Mouse (Mus musculus): ENCODE data around the gene Tardbp. TPM values are rescaled to one million over a fixed set of nuclear protein-coding genes. Genes with fewer than 3 reads are reported as not detected.
A peak's percentile ranks its signal among the peaks of the same experiment; 100 is the strongest.

Tardbp gene
- total and polyA plus RNA-seq, 2 experiments from 2014 or later = 121 to 205 TPM

GRCm38 (mm10) chr4:148639455-148639854 is 12.6 kb upstream of the Tardbp start:
- ATAC-seq (no peak), DNase-seq (ENCODE audit: low spot score) (no peak)
- Histone ChIP-seq H3K4me3 (ENCODE audit: low read length) (no peak overlapping the region), H3K4me1 (ENCODE audit: insufficient read depth, low read length) (no peaks in the 10 kb centered on the region), H3K9ac (replicated peaks; ENCODE audit: low read length) (no peak overlapping the region), H3K9me3 (ENCODE audit: low read length) (no peaks in the 10 kb centered on the region), H3K4me2 (ENCODE audit: low read depth, low read length) (no peak overlapping the region), H3K27ac (no peak overlapping the region), H3K27me3 (ENCODE audit: insufficient read depth, low read length) (no peaks in the 10 kb centered on the region), H3K36me3 (ENCODE audit: insufficient read depth, low read length) (no peaks in the 10 kb centered on the region)
- no peak for TF ChIP-seq CTCF (IDR thresholded peaks at IDR 0.05; ENCODE audit: low read depth)
- 90% methylated on average over 2 of the region's 2 CpGs for WGBS

- TF ChIP-seq CTCF (IDR thresholded peaks at IDR 0.05; ENCODE audit: low read depth) = no peak
- DNase-seq (ENCODE audit: low spot score) (no peak), ATAC-seq (no peak)
- no peaks in the 10 kb centered on the region for H3K9me3 ChIP-seq (ENCODE audit: low read length)
- no peak overlapping the region for H3K4me3 ChIP-seq (ENCODE audit: low read length)
- no peaks in the 10 kb centered on the region for H3K27me3 ChIP-seq (ENCODE audit: insufficient read depth, low read length)
- H3K4me2 ChIP-seq (ENCODE audit: low read depth, low read length) = no peak overlapping the region
- no peaks in the 10 kb centered on the region for H3K4me1 ChIP-seq (ENCODE audit: insufficient read depth, low read length)
- H3K9ac ChIP-seq (replicated peaks; ENCODE audit: low read length) = no peak overlapping the region
- H3K36me3 ChIP-seq (ENCODE audit: insufficient read depth, low read length) = no peaks in the 10 kb centered on the region
- 57% methylated on average over 9 of the region's 9 CpGs for WGBS
- no peak overlapping the region for H3K27ac ChIP-seq
Measured at GRCm38 (mm10) chr4:148638302-148638701, 11.5 kb upstream of the Tardbp start.

GRCm38 (mm10) chr4:148635309-148635708 is 8.5 kb upstream of the Tardbp start:
- no peak overlapping the region for H3K9ac ChIP-seq (replicated peaks; ENCODE audit: low read length)
- no peak for DNase-seq (ENCODE audit: low spot score)
- no peaks in the 10 kb centered on the region for H3K4me1 ChIP-seq (ENCODE audit: insufficient read depth, low read length)
- no peak overlapping the region for H3K4me2 ChIP-seq (ENCODE audit: low read depth, low read length)
- no peaks in the 10 kb centered on the region for H3K9me3 ChIP-seq (ENCODE audit: low read length)
- no peak for ATAC-seq
- H3K36me3 ChIP-seq (ENCODE audit: insufficient read depth, low read length) = no peaks in the 10 kb centered on the region
- WGBS = 81% methylated on average over 2 of the region's 2 CpGs
- no peak for TF ChIP-seq CTCF (IDR thresholded peaks at IDR 0.05; ENCODE audit: low read depth)
- no peak overlapping the region for H3K4me3 ChIP-seq (ENCODE audit: low read length)
- no peak overlapping the region for H3K27ac ChIP-seq
- H3K27me3 ChIP-seq (ENCODE audit: insufficient read depth, low read length) = no peaks in the 10 kb centered on the region

- Histone ChIP-seq H3K36me3 (ENCODE audit: insufficient read depth, low read length) (no peaks in the 10 kb centered on the region), H3K27ac (no peak overlapping the region), H3K9me3 (ENCODE audit: low read length) (no peaks in the 10 kb centered on the region), H3K27me3 (ENCODE audit: insufficient read depth, low read length) (no peaks in the 10 kb centered on the region), H3K9ac (replicated peaks; ENCODE audit: low read length) (no peak overlapping the region), H3K4me1 (ENCODE audit: insufficient read depth, low read length) (no peaks in the 10 kb centered on the region), H3K4me2 (ENCODE audit: low read depth, low read length) (no peak overlapping the region), H3K4me3 (ENCODE audit: low read length) (no peak overlapping the region)
- WGBS = 61% methylated on average over 2 of the region's 2 CpGs
- DNase-seq (ENCODE audit: low spot score) (no peak), ATAC-seq (no peak)
- TF ChIP-seq CTCF (IDR thresholded peaks at IDR 0.05; ENCODE audit: low read depth) = no peak
Measured at GRCm38 (mm10) chr4:148633395-148634061, 6.7 kb upstream of the Tardbp start.

- 71% methylated on average over 3 of the region's 3 CpGs for WGBS
- H3K9ac ChIP-seq (replicated peaks; ENCODE audit: low read length) = no peak overlapping the region
- H3K4me2 ChIP-seq (ENCODE audit: low read depth, low read length) = no peak overlapping the region
- TF ChIP-seq CTCF (IDR thresholded peaks at IDR 0.05; ENCODE audit: low read depth) = no peak
- H3K9me3 ChIP-seq (ENCODE audit: low read length) = no peaks in the 10 kb centered on the region
- ATAC-seq (no peak), DNase-seq (ENCODE audit: low spot score) (no peak)
- no peaks in the 10 kb centered on the region for H3K27me3 ChIP-seq (ENCODE audit: insufficient read depth, low read length)
- no peaks in the 10 kb centered on the region for H3K36me3 ChIP-seq (ENCODE audit: insufficient read depth, low read length)
- H3K27ac ChIP-seq = no peak overlapping the region
- peaks cover 2% of the 10 kb centered on the region; the same call in 1 of the 2 replicates for H3K4me1 ChIP-seq (ENCODE audit: insufficient read depth, low read length)
- no peak overlapping the region for H3K4me3 ChIP-seq (ENCODE audit: low read length)
Measured at GRCm38 (mm10) chr4:148632013-148632692, 5.3 kb upstream of the Tardbp start.

- H3K27ac ChIP-seq = peak overlapping the region; percentile 99; the same call in 1 of the 2 replicates
- DNase-seq (ENCODE audit: low spot score) = no peak
- H3K4me3 ChIP-seq (ENCODE audit: low read length) = peak overlapping the region; percentile 100
- WGBS = 61% methylated on average over 3 of the region's 3 CpGs
- peaks cover 21% of the 10 kb centered on the region for H3K36me3 ChIP-seq (ENCODE audit: insufficient read depth, low read length)
- no peaks in the 10 kb centered on the region for H3K27me3 ChIP-seq (ENCODE audit: insufficient read depth, low read length)
- no peaks in the 10 kb centered on the region for H3K9me3 ChIP-seq (ENCODE audit: low read length)
- no peak for TF ChIP-seq CTCF (IDR thresholded peaks at IDR 0.05; ENCODE audit: low read depth)
- peak overlapping the region; percentile 99; the same call in 1 of the 2 replicates for H3K9ac ChIP-seq (replicated peaks; ENCODE audit: low read length)
- H3K4me2 ChIP-seq (ENCODE audit: low read depth, low read length) = peak overlapping the region; percentile 70
- peak; percentile 24; the same call in 1 of the 2 replicates for ATAC-seq
- H3K4me1 ChIP-seq (ENCODE audit: insufficient read depth, low read length) = peaks cover 3% of the 10 kb centered on the region; the same call in 1 of the 2 replicates
Measured at GRCm38 (mm10) chr4:148627246-148627645, 427 bp upstream of the Tardbp start.
